Mouse (Mus musculus): ENCODE measurements around the gene Krtap28-13. TPM values are rescaled to one million over a fixed set of nuclear protein-coding genes. Genes with fewer than 3 reads are reported as not detected.

The Krtap28-13 gene
- not detected in 4 replicates for total RNA-seq (2023)

DNA sequence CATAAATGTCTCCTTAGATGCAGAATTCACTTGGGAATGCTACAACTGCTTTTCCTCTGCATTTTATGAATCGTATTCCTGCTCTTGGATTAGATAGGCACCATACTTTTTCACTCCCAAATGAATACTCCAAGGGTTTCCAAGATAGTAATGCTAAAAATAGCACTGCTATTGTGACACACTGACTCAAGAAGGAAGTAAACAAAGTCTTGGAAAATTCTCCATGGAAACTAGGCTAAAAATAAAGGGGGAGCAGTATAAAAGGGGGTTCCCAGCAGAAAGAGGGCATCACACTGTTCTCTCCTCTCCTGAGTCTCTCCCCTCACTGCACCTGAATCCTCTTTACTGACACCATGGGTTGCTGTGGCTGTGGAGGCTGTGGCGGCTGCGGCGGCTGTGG, at the start of gene Krtap28-13:
Krtap28-13 (plus strand) TSS at position 288 of the 400 bp plus-strand sequence.

DNA sequence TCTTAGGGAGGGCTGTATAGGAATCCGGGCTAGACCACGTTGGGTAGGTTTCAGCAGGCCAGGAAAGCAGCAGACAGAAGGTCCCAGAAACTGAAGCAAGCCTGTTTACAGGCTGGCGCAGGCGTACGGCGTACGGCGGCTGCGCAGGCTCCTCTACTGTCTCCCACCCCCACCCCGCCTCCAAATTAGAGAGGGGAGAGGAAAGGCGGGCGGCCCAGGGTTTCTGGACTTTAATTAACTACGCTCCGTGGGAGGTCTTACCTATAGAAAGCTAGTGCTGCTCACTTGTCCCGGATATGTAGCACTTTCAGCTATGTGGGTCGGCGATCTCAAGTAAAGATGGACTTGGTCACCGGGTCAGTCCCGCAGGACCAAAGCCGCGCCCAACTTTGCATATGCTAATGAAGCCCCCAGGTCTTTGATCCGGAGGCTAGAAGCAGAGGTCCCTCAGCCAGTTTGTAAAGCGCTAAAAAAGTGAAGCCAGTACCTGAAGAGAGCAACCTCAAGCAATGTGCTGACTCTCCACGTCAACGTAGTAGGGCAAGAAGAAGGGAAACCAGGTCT, 22.5 kb upstream of the Krtap28-13 start, which contains the start of gene Slc19a3:
Slc19a3 (minus strand) TSS at position 340 of the 564 bp plus-strand sequence.

DNA sequence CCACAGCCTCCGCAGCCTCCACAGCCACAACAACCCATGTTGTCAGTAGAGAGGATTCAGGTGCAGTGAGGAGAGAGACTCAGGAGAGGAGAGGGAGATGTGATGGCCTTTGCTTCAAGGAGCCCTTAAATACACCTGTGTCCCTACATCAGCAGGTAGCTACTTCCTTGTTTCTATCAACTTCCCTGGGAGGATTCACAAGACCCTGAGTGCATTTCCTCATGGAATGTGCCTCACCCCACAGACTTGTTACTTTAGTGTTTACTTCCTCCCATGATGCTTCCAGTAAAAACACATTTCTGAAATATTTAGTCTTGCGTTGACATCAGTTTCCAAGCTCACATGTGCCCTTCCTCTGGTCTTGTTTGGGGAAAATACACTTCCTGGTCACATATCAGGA, 18.4 kb upstream of the Krtap28-13 start, which contains the start of gene Krtap28-10:
Krtap28-10 (minus strand) TSS at position 101 of the 400 bp plus-strand sequence.

DNA sequence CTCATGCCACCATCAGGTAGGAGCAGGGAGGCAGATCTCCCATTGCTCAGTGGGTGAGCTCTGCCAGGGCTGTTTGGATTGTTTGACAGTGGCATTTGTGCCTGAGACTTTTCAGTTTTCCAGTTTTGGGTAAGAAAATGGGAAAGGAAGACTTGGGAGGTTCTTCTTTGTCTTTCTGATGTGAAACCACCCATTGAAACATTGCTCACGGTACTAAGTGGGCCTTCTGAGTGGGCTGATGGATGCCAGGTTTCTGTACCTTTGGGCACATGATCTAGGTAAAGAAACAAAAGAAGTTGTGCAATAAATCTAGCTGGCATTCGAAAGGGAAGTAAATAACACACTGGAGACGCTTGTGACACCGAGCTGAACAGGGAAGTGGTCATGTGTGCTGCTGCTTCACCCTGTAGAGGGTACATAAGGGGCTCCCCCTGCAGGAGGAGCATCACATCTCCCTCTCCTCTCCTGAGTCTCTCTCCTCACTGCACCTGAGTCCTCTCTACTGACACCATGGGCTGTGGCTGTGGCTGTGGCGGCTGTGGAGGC, 15.8 kb upstream of the Krtap28-13 start, which contains the start of gene Gm47969:
Gm47969 (plus strand) TSS at position 51 of the 546 bp plus-strand sequence.

DNA sequence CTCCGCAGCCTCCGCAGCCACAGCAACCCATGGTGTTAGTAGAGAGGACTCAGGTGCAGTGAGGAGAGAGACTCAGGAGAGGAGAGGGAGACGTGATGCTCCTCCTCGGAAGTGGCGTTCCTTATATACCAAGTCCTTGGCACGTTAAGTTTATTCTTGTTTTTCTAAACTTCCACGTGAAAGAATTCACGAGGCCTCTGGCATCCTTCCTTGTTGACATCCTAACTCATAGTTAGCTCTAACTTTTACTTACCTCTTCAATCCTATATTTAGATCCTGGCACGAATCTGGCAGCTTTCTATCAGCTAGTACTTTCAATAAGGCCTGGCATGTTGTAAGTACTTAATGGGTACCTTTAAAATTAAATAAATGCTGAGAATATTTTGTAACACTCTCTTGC, 1.5 kb upstream of the Krtap28-13 start, which contains the start of gene A030005K14Rik:
A030005K14Rik (minus strand) TSS at position 101 of the 400 bp plus-strand sequence.

Other genes starting within 250 kb of the Krtap28-13 start
- gene Agfg1, start 221.4 kb upstream of the Krtap28-13 start, total RNA-seq (2023): 52.8 to 57.3 TPM (median 55.1 TPM) in 4 replicates
- 0.72 to 1.8 TPM (median 1.4 TPM) in 4 replicates for gene A030005L19Rik, start 147.6 kb upstream of the Krtap28-13 start, total RNA-seq (2023)
- not detected in 4 replicates for gene A030014E15Rik, start 136.0 kb upstream of the Krtap28-13 start, total RNA-seq (2023)
- not detected in 4 replicates for gene Gm6217, start 129.5 kb upstream of the Krtap28-13 start, total RNA-seq (2023)
- gene A030003K21Rik, start 117.5 kb upstream of the Krtap28-13 start, total RNA-seq (2023): not detected in 4 replicates
- gene Gm7544, start 104.9 kb upstream of the Krtap28-13 start, total RNA-seq (2023): not detected in 4 replicates
- gene Gm47955, start 100.6 kb upstream of the Krtap28-13 start, total RNA-seq (2023): not detected in 4 replicates
- not detected in 4 replicates for gene Gm47959, start 60.4 kb upstream of the Krtap28-13 start, total RNA-seq (2023)
- not detected in 4 replicates for gene Slc19a3, start 22.5 kb upstream of the Krtap28-13 start, total RNA-seq (2023)
- gene Krtap28-10, start 18.4 kb upstream of the Krtap28-13 start, total RNA-seq (2023): not detected in 4 replicates
- not detected in 4 replicates for gene Gm47969, start 16.0 kb upstream of the Krtap28-13 start, total RNA-seq (2023)
- gene A030005K14Rik, start 1.6 kb upstream of the Krtap28-13 start, total RNA-seq (2023): not detected in 4 replicates
- not detected in 4 replicates for gene Ccl20, start 55.8 kb downstream of the Krtap28-13 start, total RNA-seq (2023)
- not detected in 4 replicates for gene Daw1, start 98.8 kb downstream of the Krtap28-13 start, total RNA-seq (2023)

All from B cell, adult 62 days (primary cell).